Mouse (Mus musculus) limb, embryonic 11.5 days (tissue): ENCODE measurements around the gene Fcnb. TPM values are rescaled to one million over a fixed set of nuclear protein-coding genes. Genes with fewer than 3 reads are reported as not detected.

Source experiments
- ATAC-seq: fragments of 200-750 bp; cut with Nextera tagmentation; 2 replicates; pipeline ENCODE4 v1.8.0; 2017; ENCODE audit warnings: low read depth; ENCODE audit not compliant: insufficient number of reproducible peaks, low FRiP score, low TSS enrichment
- DNase-seq: peaks from one replicate; pipeline ENCODE4 v3.0.0-alpha.2; 2015; ENCODE audit warnings: low spot score
- H3K27ac ChIP-seq: fragments of 300-500 bp; sonication (generic); replicated peaks from 2 replicates; pipeline ENCODE4 v1.5.1; 2014; ENCODE audit warnings: low read depth, mild to moderate bottlenecking, low read length
- H3K27me3 ChIP-seq: fragments of 300-500 bp; sonication (generic); 2 replicates; pipeline ENCODE4 v1.6.1; 2014; ENCODE audit warnings: mild to moderate bottlenecking, low read length, mixed read lengths; ENCODE audit not compliant: control insufficient read depth, insufficient read depth
- H3K36me3 ChIP-seq: fragments of 300-500 bp; sonication (generic); 2 replicates; pipeline ENCODE4 v1.6.1; 2014; ENCODE audit warnings: mild to moderate bottlenecking, low read length, moderate library complexity, mixed read lengths; ENCODE audit not compliant: control insufficient read depth, insufficient read depth
- H3K4me1 ChIP-seq: fragments of 300-500 bp; sonication (generic); 2 replicates; pipeline ENCODE4 v1.6.1; 2014; ENCODE audit warnings: low read length, mixed read lengths; ENCODE audit not compliant: control insufficient read depth, insufficient read depth
- H3K4me2 ChIP-seq: fragments of 300-500 bp; sonication (generic); 2 replicates; pipeline ENCODE4 v1.6.1; 2014; ENCODE audit warnings: low read depth, mild to moderate bottlenecking, moderate library complexity; ENCODE audit not compliant: severe bottlenecking
- H3K4me3 ChIP-seq: fragments of 300-500 bp; sonication (generic); 2 replicates; pipeline ENCODE4 v1.5.1; 2014; ENCODE audit warnings: low read depth, low read length
- H3K9ac ChIP-seq: fragments of 300-500 bp; sonication (generic); 2 replicates; pipeline ENCODE4 v1.6.1; 2014; ENCODE audit warnings: mild to moderate bottlenecking, low read length
- H3K9me3 ChIP-seq: fragments of 300-500 bp; sonication (generic); 2 replicates; pipeline ENCODE4 v1.6.1; 2016; ENCODE audit warnings: low read length; ENCODE audit not compliant: control insufficient read depth
- WGBS: fragments of 180-500 bp; shearing (Covaris S2); extraction: QIAGEN DNeasy Blood & Tissue Kit; methylation state at CpG from one replicate; pipeline ENCODE4 v1.1.7; 2014; 5-methylcytosine and 5-hydroxymethylcytosine counted together
- polyA plus RNA-seq: library from polyadenylated mRNA; unstranded; fragments of >200 nt; fragmentation: Nextera tagmentation; extraction: Ambion mirVana; gene quantifications from 2 replicates; pipeline ENCODE4 v1.2.1, GENCODE M21; 2014

Fcnb gene
- polyA plus RNA-seq, 1 experiment from 2014 or later: 0.35 TPM

DNA sequence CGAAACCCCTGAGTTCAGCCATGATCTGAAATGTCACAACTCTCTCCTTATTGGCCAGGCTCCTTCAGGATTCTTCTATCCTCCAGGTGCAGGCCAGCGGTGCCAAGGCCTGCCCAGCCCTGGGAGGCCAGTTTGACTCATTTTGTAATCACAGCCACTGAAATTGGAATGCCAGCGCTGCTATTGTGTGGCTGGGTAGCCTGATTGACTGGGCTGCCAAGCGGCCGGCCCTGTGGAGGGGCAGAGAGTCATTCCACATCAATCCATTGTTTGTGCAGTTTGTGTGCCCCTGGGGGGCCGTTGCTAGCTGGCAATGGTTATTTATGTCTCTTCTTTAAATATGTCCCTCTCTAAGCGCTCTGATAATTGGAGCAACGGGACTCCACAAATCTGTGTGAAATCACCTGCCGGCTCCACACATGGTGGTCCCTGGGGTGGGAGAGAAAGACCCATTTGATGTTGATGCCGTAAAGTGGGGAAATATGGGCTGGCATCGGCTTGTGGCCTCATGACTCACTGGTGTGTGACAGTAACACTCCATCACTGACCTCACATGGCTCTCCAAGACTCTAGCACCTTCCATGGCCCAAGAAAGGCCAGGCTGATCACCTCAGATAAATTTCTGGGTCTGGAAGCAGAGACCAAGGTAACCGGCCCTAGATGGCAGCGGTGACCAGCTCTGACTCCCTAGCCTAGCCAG lies 50.5 kb downstream of the Fcnb start:
- 79% methylated on average over 13 of the region's 13 CpGs for WGBS
- no peaks in the 10 kb centered on the region for H3K4me1 ChIP-seq
- ATAC-seq: no peak
- H3K4me3 ChIP-seq: no peak overlapping the region
- no peak overlapping the region for H3K4me2 ChIP-seq
- no peak overlapping the region for H3K27ac ChIP-seq
- no peaks in the 10 kb centered on the region; the same call in 1 of the 2 replicates for H3K36me3 ChIP-seq
- DNase-seq: no peak
- no peak overlapping the region for H3K9ac ChIP-seq
- no peaks in the 10 kb centered on the region for H3K9me3 ChIP-seq
- H3K27me3 ChIP-seq: no peaks in the 10 kb centered on the region

DNA sequence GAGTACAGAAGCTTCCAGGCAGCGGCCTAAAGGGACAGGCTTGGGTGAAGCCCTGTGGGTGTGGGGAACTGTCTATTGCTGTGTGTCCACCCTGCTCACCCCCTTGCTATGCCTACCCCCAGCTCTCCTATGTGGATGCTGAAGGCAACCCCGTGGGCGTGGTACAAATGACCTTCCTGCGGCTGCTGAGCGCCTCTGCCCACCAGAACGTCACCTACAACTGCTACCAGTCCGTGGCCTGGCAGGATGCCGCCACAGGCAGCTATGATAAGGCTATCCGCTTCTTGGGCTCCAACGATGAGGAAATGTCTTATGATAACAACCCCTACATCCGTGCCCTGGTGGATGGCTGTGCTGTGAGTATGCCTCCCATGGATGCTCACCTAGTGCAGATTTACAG lies 52.2 kb downstream of the Fcnb start:
- Histone ChIP-seq H3K9me3 (no peaks in the 10 kb centered on the region), H3K36me3 (no peaks in the 10 kb centered on the region; the same call in 1 of the 2 replicates), H3K9ac (no peak overlapping the region), H3K27ac (no peak overlapping the region), H3K4me3 (no peak overlapping the region), H3K4me1 (no peaks in the 10 kb centered on the region), H3K4me2 (no peak overlapping the region), H3K27me3 (no peaks in the 10 kb centered on the region)
- ATAC-seq (no peak), DNase-seq (no peak)
- 90% methylated on average over 11 of the region's 11 CpGs for WGBS

DNA sequence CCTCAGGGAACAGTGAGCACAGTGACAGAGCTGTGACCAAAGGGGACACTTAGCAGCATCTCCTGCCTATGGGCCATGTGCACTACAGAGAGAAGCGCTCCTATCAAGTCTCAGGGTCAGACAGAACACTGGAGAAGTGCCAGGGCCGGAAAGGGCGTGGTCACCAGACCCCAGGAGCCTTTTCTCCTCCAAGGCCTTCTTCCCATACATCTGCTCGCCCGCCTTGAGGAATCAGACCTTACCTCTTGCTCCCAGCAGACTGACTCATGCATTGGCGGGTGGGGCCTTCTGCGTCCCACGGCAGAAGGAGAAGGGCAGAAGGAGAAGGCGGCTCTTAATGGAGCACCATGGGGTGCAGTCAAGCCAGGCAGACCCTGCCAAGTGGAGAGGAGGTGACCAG lies 52.8 kb downstream of the Fcnb start:
- DNase-seq (no peak), ATAC-seq (no peak)
- Histone ChIP-seq H3K9me3 (no peaks in the 10 kb centered on the region), H3K4me2 (no peak overlapping the region), H3K27me3 (no peaks in the 10 kb centered on the region), H3K4me1 (no peaks in the 10 kb centered on the region), H3K36me3 (peaks cover under 1% of the 10 kb centered on the region; the same call in 1 of the 2 replicates), H3K9ac (no peak overlapping the region), H3K4me3 (no peak overlapping the region), H3K27ac (no peak overlapping the region)
- 84% methylated on average over 9 of the region's 9 CpGs for WGBS

Other genes with a start within 250 kb of the Fcnb start
- 28.3 and 28.5 TPM in 2 replicates for gene Col5a1, start 198.5 kb downstream of the Fcnb start, polyA plus RNA-seq
- 15.9 and 19.3 TPM in 2 replicates for gene Olfm1, start 108.1 kb upstream of the Fcnb start, polyA plus RNA-seq